Mouse (Mus musculus) gastrocnemius, postnatal 4 days (tissue): ENCODE measurements around the gene Tomm20l. TPM values are rescaled to one million over a fixed set of nuclear protein-coding genes. Genes with fewer than 3 reads are reported as not detected.
"Not testable (repeated sequence)": the region's sequence is repeated elsewhere in the genome, so short reads cannot be mapped to it uniquely, and the experiment has no call there.

Experiments used
- DNase-seq, 2 experiments: peaks; one replicate each; pipeline ENCODE4 v3.0.0; 2021 to 2022; ENCODE audit warnings: low spot score in 2 of 2, mixed read lengths in 2 of 2
- long read RNA-seq, 2 experiments: library from polyadenylated mRNA; stranded (forward); transcript quantifications; one replicate each; pipeline ENCODE4 v2.0.0; 2021
- total RNA-seq, 2 experiments: library from RNA; stranded (reverse); gene quantifications; 2 replicates each; pipeline ENCODE4 v1.2.3; 2021

Tomm20l gene
- not detected for total RNA-seq
- long read RNA-seq, experiment 1 = 0 reads
- long read RNA-seq, experiment 2 = 0 reads

DNA sequence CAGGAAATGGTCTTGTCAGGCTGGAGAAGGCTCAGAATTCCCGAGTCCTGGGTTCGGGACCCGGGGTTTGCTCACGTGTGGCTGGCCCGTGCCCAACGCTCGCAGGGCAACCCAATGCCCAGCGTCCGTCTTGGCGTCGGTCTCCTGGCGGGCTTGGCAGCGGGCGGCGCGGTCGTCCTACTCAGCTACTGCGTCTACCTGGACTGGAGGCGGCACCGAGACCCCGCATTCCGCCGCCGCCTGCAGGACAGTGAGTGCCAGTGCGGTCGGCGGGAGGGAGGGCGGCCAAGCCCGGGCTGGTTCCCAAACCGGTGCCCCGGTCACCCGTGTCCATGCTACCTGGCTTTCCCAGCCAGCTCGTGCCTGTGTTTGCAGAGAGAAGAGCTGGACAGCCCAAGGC, at the start of gene Tomm20l:
TSS of gene Tomm20l (plus strand) at position 98 of the 400 bp plus-strand sequence.
- DNase-seq = no peak

DNA sequence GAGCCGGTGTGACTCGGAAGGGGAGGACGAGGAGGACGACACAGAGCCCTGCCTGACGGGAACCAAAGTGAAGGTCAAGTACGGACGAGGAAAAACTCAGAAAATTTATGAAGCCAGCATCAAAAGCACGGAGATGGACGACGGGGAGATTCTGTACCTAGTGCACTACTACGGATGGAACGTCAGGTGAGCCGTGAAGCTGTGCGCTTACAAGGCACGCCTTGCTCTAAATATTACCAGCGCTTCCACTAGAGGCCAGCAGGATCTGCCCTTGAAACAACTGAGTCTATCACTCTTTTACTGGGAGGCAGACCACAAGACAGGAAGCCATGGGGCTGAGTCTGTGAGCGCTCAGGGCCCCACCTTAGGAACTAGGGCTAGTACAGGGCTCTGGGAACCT, 41.4 kb upstream of the Tomm20l start:
- DNase-seq = no peak

DNA sequence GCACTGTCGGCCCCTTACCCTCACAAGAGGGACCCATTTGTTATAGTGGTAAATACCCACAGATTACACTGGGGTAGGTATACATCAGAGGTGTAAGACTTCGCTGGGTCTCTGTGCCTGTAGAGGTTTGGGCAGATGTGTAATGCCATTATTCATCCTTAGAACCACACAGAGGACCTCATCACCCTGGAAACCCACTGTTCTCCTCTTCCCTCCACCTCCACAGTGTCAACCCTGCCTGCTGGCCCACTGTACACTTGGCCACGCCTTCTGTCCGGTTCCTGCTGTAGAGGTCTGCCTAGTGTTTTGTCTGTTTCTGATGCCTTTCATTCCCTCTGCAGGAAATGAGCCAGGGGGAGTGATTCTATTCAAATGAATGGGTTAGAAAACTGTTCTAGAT, 39.2 kb upstream of the Tomm20l start:
- no peak for DNase-seq

DNA sequence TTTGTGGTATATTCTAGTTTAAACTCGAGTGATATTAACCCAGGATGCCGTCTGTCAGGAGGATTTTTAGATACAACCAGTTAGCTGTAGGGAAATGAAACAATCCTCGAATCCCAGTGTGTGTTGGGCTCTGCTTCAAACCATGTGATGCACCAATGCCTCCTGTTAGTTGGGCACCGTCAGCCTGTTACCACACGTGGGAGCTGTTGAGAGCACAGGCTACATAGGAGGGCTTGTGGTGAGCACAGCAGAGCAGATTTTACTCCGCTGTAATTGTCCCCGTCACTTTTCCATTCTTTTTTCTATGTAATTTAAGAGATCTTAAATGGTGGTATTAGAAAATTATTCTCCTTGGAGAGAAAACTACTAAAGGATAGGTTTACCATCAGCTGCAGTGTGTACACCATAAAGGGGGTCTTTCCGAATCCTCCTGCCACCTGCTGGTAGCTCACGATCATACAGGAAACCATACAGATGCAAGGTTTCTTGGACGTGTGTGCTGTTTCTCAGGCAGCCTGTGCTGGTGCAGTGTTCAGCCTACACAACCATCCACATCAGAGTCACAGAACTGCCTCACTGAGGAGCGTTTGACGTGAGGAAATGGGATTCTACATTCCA, 38.0 kb upstream of the Tomm20l start:
- DNase-seq = no peak

DNA sequence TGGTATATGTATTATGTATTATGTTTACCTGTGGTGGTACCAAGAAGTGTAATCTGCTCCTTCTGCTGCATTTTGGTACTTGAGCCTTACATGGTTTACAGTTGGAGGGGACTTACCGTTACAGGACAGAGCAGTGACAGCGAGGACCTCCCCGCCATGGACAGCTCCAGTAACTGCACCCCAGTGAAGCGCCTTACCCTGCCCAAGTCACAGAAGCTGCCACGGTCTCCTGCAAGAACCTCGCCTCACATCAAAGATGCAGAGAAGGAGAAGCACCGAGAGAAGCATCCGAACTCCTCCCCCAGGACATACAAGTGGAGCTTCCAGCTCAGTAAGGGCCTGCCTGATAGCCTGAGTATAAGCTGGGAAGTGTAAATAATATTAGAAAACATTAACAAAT, 24.9 kb upstream of the Tomm20l start:
- no peak for DNase-seq

DNA sequence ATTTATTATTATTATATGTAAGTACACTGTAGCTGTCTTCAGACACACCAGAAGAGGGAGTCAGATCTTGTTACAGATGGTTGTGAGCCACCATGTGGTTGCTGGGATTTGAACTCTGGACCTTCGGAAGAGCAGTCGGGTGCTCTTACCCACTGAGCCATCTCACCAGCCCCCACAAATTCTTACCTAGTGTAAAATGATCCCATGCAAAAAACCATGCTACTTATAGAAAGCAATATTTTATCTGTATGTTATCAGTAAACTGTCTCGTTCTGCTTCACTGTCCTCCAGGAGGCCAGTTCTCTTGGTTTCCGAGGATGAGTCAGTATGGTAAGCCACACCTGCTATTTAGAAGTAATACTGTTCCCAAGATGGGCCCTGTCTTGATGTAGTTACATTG, 7.0 kb upstream of the Tomm20l start:
- DNase-seq = not testable (repeated sequence)

DNA sequence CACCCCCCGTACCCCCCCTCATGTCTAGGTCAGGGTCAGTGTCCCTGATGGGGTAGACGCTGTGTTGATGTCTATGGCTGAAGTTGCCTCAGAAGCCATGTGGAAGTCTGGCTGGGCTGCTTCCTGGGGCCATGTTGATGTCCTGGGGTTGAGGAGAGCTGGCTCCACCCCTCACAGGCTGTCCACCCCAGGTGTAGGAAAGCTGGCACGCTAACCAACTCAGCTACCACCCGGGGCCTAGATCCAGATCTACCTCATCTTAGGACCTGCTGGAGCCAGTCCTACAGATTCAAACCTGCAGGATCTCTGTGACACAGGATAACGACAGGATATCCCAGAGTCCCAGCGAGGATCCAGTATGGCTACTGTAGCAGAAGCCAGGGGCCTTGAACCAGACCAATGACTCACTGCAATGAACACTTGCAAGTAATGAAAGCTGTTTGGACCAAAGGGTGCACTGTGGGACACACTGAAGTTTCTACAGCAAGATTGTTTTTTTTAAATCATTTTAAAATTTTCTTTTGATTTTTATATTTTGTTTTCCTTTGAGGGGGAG, 3.9 kb upstream of the Tomm20l start:
- DNase-seq = no peak

DNA sequence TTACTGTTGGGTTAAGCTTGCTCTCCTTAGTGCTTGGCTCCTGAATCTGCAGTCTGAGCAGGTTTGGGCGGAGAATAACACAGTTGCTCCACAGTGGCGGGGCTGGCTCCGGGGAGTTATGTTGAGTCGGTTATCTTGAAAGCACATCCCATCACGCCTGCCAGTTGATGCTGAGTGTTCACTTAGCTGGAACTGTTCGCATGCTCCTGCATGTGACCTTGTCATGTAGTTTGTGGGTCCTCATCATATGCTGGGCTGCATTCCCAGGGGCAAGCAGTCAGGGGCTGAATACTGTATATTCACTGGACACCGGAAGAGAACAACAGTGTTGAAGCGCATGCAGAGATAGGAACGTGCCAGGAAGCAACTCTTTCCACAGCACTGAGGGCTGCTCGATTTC, 1.8 kb downstream of the Tomm20l start:
- DNase-seq = no peak

DNA sequence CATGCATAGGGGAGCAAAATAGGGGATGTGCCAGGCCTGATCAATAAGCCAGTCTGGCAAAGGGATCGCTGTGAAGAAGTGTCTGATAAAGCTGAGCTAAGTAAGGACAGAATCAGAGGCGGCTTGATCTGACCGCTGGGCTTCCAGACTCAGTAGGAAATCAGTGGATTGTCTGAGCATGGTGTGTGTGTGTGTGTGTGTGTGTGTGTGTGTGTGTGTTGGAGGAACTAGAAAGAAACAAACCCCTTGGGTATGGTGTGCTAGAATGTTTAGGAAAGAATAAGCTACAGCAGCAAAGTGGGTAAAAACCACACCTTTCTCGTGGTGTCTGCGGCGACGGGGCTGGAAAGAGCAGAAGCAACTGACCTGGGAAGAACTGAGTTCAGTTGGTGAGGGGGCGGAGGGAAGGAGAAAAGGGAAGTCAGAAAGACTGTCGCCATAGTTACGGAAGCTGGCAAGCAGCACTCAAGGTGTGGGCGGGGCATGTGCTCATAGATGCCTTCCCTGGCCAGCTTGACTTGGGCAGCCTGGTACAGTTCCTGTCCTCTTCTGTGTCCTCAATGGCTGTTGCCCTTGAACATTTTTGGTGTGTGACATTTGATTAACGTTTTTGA, 2.6 kb downstream of the Tomm20l start:
- no peak for DNase-seq

DNA sequence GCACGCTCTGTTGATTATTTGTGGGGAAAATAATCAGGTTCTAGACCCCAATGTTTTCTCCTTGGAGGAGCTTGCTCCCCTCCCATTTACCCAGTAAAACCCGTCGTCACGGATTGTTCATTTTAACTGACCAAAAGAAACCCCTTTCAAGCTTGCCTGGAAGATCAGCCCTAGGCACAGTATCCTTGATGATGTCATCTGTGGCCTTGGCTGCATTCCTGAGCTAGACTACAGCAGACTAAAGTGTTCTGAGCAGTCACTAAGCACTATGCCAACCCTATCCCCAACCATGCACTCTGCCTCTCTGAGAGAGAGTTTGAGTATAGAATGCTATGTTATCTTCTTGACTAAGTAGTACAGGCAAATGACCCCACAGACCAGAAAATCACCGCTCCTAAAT, 5.2 kb downstream of the Tomm20l start:
- DNase-seq = no peak

DNA sequence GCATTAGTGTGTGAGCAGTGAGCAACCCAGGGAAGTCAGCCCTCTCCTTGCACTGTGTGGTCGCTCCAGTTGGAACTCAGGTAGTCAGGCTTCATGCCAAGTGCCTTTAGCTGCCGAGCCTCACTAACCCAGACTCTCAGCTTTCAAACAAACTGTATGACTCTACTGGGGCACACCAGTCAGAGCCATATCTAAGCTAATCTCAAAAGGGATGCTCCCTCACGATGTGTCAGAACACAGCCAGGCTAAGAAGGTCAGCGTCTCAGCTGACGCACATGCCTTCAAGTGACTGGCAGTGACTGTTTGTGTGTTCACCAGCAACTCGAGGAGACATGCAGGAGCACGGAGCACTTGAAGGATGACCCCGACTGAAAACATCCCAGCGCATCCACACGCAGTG, 11.5 kb downstream of the Tomm20l start:
- DNase-seq = no peak

DNA sequence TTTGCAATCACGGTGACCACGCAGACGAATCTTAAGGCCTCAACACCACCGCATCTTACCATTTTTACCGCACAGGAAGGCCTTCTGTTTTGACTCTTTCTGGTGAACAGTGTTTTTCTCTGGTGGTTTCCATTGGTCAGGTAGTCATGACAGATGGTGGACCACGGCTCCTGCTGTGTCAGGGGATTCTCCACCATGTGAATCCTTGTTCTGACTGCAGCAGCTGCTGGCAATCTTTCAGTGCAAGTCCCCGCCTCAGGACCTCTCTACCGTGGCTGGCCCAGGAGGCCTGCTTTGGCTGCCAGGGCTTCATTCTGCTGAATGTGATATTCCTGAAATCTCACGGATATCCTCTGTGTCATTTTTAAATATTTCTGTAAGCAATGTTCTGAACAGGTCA, 12.1 kb downstream of the Tomm20l start:
- no peak for DNase-seq

DNA sequence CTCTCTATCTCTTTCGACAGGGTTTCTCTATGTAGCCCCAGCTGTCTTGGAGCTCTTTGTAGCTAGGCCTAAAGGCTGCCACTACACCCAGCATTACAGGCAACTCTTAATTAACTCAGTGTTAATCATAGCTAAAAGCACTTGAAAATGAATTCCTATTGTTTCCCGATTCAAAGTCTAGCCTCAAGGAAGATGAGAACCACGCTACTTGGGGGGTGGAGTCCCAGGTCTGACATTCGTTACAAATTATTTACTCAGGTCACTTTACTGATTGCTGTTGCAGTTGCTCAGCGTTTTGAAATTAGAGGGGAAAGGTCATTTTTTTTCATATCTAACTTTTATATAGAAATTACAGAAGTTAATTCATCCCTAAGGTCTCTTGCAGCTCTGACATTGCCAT, 24.4 kb downstream of the Tomm20l start:
- DNase-seq = no peak

DNA sequence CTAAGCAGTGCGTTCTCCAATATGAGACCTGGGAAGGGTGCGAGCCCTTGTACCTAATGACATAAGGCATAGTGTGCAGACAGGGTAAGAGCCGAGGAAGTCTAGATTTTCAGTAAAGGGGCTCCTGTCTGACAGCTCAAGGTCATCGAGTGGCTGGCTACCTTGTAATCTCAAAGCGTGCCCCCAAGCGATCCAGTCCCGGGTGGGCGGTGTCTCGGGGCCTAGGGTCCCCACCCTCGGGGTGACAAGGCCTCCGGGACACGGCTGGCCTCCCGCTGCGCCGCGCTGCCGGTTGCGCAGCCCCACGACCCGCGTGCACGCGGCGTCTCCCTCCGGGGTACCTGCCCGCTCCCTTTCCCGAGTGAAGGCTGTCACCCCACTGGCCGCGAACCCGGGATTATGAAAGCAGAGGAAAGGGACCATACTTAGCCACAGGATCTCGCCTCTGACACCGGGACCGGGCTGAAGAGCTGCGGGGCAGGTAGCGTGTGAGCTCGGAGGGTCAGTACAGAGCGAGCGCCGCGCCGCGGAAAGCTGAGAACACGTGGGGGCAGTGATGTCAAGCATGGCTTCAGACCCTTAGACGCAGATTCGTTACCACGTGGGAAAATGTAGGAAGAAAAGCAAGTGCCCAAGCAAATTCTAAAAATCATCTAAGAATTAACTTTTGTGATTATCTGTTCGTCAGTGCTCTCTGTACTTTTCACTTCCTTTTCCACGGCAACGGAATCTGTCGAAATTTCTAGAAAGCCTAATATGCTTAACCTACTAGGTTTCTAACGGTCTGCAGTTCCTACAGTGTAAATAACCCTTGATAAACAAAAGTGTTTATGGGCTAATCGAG, 25.1 kb downstream of the Tomm20l start, which contains the start of the genes Timm9 and 2700049A03Rik:
TSS of gene Timm9 (minus strand) at position 555 of the 844 bp plus-strand sequence.
TSS of gene 2700049A03Rik (plus strand) at position 719 of the 844 bp plus-strand sequence.
- peak; percentile 23 to 74 for DNase-seq

DNA sequence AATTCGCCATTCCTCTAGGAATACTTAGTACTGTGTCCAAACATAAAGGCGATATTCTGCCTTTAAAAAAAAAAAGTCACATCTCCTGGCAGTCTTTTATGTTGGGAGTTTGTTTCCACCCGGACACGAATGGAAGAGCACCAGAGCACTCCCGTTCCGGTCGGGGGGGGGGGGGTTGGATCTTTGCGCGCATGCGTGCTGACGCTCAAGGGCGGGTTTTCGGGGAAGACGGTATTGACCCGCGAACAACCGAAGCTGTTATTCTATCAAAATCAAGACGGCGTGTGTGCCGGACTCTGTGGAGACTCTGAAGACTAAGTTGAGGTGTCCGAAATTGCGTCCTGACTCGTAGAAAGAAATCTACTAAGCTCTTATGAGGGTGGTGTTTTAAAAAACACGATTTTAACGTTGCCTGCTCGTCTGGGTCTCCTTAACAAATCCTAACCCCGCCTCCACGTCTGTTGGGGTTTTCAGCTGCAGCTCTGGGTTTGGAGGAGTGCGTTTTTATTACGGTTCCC, 25.8 kb downstream of the Tomm20l start:
- DNase-seq = peak; percentile 68 to 85

DNA sequence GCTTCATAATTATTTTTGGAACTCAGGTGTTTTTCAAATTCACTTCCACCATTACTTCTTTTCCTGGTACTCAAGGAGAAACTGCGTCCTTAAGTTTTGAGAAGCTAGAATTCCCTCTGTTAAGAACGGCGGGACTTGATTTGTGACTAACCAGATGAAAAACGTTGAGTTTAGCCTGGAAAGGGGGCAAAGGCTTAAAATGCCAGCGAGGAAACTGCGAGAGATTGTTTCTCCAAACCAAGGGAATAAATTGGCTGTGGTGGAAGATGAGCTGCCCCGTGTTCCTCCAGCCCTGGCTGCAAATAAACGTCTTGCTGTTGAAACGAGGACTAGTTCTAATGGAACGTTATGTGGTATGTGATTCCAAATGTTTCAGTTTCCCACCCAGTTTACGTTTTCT, 26.5 kb downstream of the Tomm20l start:
- DNase-seq = no peak

DNA sequence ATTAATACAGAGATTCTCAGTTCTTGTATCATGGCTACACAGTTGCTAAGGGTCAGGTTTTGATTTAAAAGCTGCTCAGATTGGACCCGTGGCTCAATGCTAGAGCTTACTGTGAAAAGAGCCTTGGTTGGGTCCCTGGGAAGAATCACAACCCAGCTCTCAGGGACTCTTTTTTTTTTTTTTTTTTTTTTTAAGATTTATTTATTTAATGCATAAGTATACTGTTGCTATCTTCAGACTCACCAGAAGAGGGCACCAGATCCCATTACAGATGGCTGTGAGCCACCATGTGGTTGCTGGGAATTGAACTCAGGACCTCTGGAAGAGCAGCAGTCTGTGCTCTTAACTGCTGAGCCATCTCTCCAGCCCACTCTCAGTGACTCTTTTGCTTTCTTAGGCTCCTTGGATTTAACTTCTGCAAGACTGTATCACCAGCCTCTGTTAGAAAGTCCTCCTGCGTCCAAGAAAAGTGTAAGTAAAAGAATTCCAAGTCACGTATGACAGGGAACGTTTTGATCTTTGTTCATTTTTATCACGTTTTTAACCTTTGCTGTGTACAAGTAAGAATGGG, 28.1 kb downstream of the Tomm20l start:
- no peak for DNase-seq

DNA sequence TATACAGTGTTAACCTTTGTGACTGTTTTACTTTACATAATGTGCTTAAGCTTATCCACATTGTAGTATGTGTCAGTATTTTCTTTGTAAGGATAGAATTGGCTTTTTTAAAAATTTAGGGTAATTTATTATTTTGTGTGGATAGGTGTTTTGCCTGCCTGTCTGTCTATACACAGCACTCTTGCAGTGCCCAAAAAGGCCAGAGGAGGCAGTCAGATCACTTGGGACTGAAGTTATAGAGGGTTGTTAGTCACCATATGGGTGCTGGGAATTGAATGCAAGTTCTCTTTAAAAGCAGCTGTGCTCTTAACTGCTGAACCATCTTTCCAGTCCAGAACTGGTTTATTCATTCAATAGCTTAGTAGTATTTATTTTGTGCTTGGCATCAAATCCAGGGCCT, 30.0 kb downstream of the Tomm20l start:
- DNase-seq = no peak

DNA sequence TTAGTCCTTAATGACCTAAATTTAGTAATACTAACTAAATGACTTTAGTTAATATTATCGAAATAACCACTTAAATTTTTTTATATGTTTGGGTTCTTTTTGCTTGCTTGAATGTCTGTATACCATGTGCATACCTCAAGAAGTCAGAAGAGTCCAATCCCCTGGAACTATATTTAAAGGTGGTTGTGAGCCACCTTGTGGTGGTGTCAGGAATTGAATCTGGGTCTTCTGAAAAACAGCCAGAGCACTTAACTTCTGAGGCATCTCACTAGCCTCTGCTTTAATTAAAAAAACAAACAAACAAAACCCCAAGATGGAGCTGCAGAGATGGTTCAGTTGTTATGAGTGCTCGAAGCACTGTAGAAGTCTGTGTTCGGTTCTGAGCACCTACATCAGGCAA, 36.4 kb downstream of the Tomm20l start:
- DNase-seq = peak in 1 of 2 experiments; percentile 22

DNA sequence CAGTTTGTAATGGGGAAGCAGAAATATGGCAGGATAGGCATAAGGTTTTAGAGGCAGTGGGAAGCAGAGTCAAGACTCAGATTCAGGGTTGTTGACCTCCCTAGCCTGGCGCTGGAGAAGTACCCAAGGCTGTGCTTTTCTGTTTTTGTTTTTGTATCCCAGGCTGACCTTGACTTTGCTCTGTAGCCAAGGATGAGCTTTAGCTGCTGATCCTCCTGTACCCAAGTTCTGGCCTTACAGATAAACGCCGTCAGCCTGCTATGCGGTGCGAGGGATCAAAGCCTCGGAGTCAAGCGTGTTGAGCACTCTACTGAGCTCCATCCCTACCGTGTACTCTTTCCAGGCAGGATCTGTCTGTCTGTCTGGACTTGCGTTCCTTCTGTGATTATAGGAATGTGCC, 37.6 kb downstream of the Tomm20l start:
- no peak for DNase-seq

DNA sequence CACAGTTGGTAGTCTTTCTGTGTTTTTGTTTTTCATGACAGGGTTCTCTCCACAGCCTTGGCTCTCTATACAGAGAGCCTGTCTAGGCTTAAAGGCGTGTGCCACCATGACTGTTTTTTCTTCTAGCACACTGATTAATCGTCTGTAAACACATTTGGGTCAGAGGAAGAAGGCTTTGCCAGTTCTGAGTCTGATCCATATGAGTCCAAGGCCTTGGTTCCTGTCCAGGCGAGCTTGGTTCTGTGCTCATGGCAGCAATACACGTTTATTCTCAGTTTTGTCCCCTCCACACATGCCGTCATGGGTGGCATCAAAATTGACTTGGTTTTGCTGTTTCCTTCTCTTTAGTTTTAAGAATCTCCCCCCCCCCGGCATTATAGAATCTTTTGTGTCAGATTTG, 38.2 kb downstream of the Tomm20l start:
- no peak for DNase-seq
